Mouse (Mus musculus) liver, embryonic 11.5 days (tissue): ENCODE results near the gene Akr1c20. TPM values are rescaled to one million over a fixed set of nuclear protein-coding genes. Genes with fewer than 3 reads are reported as not detected.

Experiments
- ATAC-seq: fragments of 200-750 bp; cut with Nextera tagmentation; replicated peaks from 2 replicates; pipeline ENCODE4 v1.8.0; 2017; ENCODE audit warnings: moderate number of reproducible peaks, mild to moderate bottlenecking, moderate TSS enrichment, moderate library complexity; ENCODE audit not compliant: low FRiP score
- DNase-seq: peaks from one replicate; pipeline ENCODE4 v3.0.0-alpha.2; 2017; ENCODE audit warnings: low spot score
- H3K27ac ChIP-seq: fragments of 300-500 bp; sonication (generic); 2 replicates; pipeline ENCODE4 v1.5.1; 2014; ENCODE audit warnings: mild to moderate bottlenecking, low read depth, low read length, control low read depth
- H3K27me3 ChIP-seq: fragments of 300-500 bp; sonication (generic); replicated peaks from 2 replicates; pipeline ENCODE4 v1.6.1; 2014; ENCODE audit warnings: low read length, mixed read lengths; ENCODE audit not compliant: control insufficient read depth, insufficient read depth
- H3K36me3 ChIP-seq: fragments of 300-500 bp; sonication (generic); 2 replicates; pipeline ENCODE4 v1.6.1; 2014; ENCODE audit warnings: mild to moderate bottlenecking, low read length, moderate library complexity, mixed read lengths; ENCODE audit not compliant: control insufficient read depth, insufficient read depth
- H3K4me1 ChIP-seq: fragments of 300-500 bp; sonication (generic); replicated peaks from 2 replicates; pipeline ENCODE4 v1.6.1; 2014; ENCODE audit warnings: low read length, mixed read lengths; ENCODE audit not compliant: control insufficient read depth, insufficient read depth
- H3K4me2 ChIP-seq: fragments of 300-500 bp; sonication (generic); 2 replicates; pipeline ENCODE4 v1.6.1; 2014; ENCODE audit warnings: mild to moderate bottlenecking, control low read depth, moderate library complexity
- H3K4me3 ChIP-seq: fragments of 300-500 bp; sonication (generic); 2 replicates; pipeline ENCODE4 v1.5.1; 2014; ENCODE audit warnings: low read depth, low read length, control low read depth
- H3K9ac ChIP-seq: fragments of 300-500 bp; sonication (generic); 2 replicates; pipeline ENCODE4 v1.6.1; 2014; ENCODE audit warnings: low read depth, low read length, control low read depth
- H3K9me3 ChIP-seq: fragments of 300-500 bp; sonication (generic); 2 replicates; pipeline ENCODE4 v1.6.1; 2016; ENCODE audit warnings: low read length, inconsistent platforms, mixed read lengths; ENCODE audit not compliant: control insufficient read depth
- WGBS: fragments of 180-500 bp; shearing (Covaris S2); extraction: QIAGEN DNeasy Blood & Tissue Kit; methylation state at CpG from one replicate; pipeline ENCODE4 v1.1.7; 2014; 5-methylcytosine and 5-hydroxymethylcytosine counted together
- polyA plus RNA-seq: library from polyadenylated mRNA; unstranded; fragments of >200 nt; fragmentation: Nextera tagmentation; extraction: Ambion mirVana; gene quantifications from 2 replicates; pipeline ENCODE4 v1.2.1, GENCODE M21; 2014

Akr1c20 gene
- polyA plus RNA-seq = not detected in 2 replicates

DNA sequence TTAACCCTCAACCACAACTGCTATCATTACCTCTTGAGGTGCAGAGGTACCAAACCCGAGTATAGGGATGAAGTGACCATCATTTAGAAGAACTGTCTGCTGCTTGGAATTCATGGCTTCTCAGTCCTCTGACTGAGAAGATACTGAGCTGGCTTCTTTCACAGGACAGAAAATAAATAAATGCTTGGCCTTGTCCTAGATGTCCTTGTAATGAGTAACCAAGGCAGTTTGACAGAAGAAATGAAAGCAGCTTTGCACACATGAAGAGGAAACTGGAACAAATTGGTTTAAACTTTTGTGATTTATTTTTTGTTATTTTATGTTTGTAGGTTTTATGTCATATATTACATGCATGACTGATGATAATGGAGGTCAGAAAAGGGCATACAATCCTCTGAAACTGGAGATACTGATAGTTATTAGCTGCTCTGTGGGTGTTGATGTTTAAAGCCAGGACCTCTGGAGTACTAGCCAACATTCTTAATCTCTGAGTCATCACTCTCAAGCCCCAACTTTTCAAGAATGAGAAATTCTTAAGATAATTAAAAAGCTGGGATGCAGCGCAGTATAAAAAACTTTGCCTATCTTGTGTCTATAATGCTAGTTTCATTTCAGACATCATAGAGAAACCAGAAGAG lies at the start of gene Akr1c20:
Gene Akr1c20 (minus strand): TSS at position 145 of the 638 bp plus-strand sequence.
- no peaks in the 10 kb centered on the region for H3K27me3 ChIP-seq
- H3K36me3 ChIP-seq = no peaks in the 10 kb centered on the region
- H3K27ac ChIP-seq = no peak within 1 kb of the TSS
- no peak for DNase-seq
- H3K9me3 ChIP-seq = no peaks in the 10 kb centered on the region
- WGBS = 72% methylated on average over 2 of the region's 2 CpGs
- no peak for ATAC-seq
- no peak within 1 kb of the TSS for H3K9ac ChIP-seq
- no peaks in the 10 kb centered on the region for H3K4me1 ChIP-seq
- H3K4me2 ChIP-seq = no peak within 1 kb of the TSS
- no peak within 1 kb of the TSS for H3K4me3 ChIP-seq

DNA sequence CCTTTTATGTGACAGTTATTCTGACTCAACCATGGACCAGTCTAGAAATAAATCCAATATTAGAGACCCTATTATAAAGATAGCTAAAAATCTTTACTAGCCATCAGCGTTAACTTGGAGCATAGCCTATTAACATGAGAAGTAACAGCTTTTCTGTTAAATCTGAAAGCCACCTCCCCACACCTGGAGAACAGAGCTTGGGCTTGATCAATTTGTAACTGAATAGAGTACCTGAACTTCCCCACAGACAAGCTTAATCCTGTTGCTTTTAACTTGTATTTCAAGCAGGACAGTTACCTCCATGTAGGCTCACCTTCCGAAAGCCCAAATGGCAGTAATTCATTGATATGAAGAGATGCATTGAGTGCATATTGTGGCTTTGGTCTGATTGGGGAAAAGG lies 42.9 kb upstream of the Akr1c20 start:
- H3K4me3 ChIP-seq = no peak overlapping the region
- no peak overlapping the region for H3K9ac ChIP-seq
- ATAC-seq = no peak
- H3K9me3 ChIP-seq = no peaks in the 10 kb centered on the region
- WGBS = 77% methylated on average over 2 of the region's 2 CpGs
- no peak overlapping the region for H3K4me2 ChIP-seq
- no peak for DNase-seq
- H3K27me3 ChIP-seq = no peaks in the 10 kb centered on the region
- H3K27ac ChIP-seq = no peak overlapping the region
- no peaks in the 10 kb centered on the region for H3K4me1 ChIP-seq
- no peaks in the 10 kb centered on the region for H3K36me3 ChIP-seq

DNA sequence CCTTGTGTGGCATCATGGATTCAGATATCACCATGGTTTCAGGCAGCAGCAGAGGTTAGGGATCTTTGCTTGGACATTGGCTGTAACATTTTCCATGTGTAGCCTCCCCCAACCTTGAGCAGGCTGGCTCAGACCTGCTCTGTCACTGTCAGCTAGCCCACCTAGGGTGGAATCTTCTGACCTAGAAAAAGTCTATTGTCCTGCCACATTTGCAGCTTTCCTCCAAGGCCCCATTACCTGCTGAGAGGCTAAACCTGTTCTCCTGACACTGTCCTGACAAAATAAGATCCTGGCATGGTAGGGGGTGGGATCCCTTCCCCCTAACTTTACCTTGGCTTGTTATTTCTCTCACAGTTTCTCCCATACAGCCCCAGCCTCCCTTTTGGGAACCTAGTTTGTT lies 37.4 kb upstream of the Akr1c20 start:
- no peaks in the 10 kb centered on the region for H3K4me1 ChIP-seq
- no peak overlapping the region for H3K4me2 ChIP-seq
- H3K27ac ChIP-seq = no peak overlapping the region
- no peak overlapping the region for H3K4me3 ChIP-seq
- ATAC-seq = no peak
- H3K9ac ChIP-seq = no peak overlapping the region
- no peaks in the 10 kb centered on the region for H3K9me3 ChIP-seq
- H3K36me3 ChIP-seq = no peaks in the 10 kb centered on the region
- no peaks in the 10 kb centered on the region for H3K27me3 ChIP-seq
- DNase-seq = no peak

DNA sequence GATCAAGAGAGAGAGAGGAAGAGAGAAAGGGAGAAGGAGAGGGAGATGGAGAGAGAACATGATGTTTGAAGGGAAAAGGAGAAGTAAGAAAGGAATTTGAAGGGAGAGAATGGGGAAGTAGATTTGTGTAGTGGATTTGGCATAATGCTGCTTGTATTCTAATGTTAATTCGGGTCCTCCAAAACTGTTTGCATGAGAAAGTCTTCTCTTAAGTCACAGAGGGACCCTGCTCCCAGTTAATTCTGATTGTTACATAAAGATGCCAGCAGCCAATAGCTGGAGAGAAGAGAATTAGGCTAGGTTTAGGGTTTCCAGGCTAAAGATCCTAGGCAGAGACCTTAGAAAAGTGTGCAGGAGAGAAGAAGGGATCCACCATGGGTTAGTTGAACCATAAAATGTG lies 36.0 kb upstream of the Akr1c20 start:
- Histone ChIP-seq H3K27me3 (no peaks in the 10 kb centered on the region), H3K4me1 (no peaks in the 10 kb centered on the region), H3K36me3 (no peaks in the 10 kb centered on the region), H3K9ac (no peak overlapping the region), H3K27ac (no peak overlapping the region), H3K4me2 (no peak overlapping the region), H3K4me3 (no peak overlapping the region), H3K9me3 (no peaks in the 10 kb centered on the region)
- 64% methylated on average over 1 of the region's 1 CpGs for WGBS
- DNase-seq (no peak), ATAC-seq (no peak)

DNA sequence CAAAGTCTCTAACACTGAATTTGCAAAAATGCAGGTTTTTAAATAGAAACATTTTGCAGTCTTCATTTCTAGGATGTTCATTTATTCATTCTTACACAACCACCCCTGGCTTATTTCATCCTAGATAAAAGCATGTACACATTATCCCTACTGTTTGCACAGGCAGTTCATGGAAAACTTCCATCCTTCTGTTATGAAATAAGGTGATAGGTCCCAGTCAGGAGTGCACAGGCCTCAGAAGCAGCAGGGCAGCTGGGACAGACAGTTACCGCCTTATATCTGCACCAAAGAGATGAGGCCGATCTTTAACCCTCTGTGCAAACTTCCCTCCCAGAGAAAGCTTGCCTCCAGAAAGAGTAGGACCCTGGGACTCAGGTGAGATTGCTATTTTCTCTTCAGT lies 8.3 kb downstream of the Akr1c20 start:
- no peaks in the 10 kb centered on the region for H3K9me3 ChIP-seq
- H3K36me3 ChIP-seq = no peaks in the 10 kb centered on the region
- DNase-seq = no peak
- no peak overlapping the region for H3K4me3 ChIP-seq
- H3K4me1 ChIP-seq = no peaks in the 10 kb centered on the region
- no peak overlapping the region for H3K4me2 ChIP-seq
- no peaks in the 10 kb centered on the region for H3K27me3 ChIP-seq
- 81% methylated on average over 2 of the region's 2 CpGs for WGBS
- no peak for ATAC-seq
- H3K27ac ChIP-seq = no peak overlapping the region
- H3K9ac ChIP-seq = no peak overlapping the region

DNA sequence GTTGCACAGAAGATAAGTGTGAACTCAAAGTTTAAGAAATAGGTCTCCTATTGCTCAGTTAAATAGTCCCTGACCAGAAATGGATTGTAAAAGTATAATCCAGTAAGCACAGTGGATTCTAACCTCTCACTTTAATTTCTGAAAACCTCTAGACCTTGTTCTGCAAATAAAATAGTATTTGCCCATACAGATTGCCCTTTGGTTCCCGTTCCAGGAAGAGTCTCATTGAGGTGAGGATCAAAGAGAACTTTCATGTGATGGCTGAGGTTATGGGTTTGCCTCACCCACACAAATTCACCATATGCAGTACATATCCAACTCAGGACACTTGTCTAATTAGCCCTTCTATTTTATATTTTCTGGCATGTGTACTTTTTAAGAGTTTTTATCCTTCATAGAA lies 55.2 kb downstream of the Akr1c20 start:
- Histone ChIP-seq H3K36me3 (no peaks in the 10 kb centered on the region), H3K9me3 (no peaks in the 10 kb centered on the region), H3K27me3 (no peaks in the 10 kb centered on the region), H3K27ac (no peak overlapping the region), H3K4me3 (no peak overlapping the region), H3K4me1 (no peaks in the 10 kb centered on the region), H3K4me2 (no peak overlapping the region), H3K9ac (no peak overlapping the region)
- DNase-seq (no peak), ATAC-seq (no peak)
- 58% methylated on average over 1 of the region's 1 CpGs for WGBS

DNA sequence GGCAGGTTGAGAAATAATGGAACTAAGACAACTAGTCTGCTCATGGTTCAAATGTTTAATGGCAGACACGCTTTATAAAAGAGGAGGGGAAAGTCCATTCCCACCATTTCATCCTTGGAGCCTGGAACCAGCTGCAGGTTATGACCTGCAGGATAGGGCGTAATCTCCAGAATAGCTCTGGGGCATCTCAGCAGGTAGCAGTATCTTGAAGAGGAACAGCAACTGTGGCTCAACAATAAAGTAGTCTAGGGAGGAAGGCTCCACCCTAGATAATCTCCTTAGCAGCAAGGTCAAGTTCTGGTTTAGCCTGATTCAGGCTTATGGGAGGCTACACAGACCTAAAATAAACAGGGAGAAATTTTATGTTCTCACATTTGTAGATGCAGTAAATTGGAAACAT lies 57.5 kb downstream of the Akr1c20 start:
- H3K27me3 ChIP-seq = no peaks in the 10 kb centered on the region
- H3K4me2 ChIP-seq = no peak overlapping the region
- no peak for DNase-seq
- H3K36me3 ChIP-seq = no peaks in the 10 kb centered on the region
- H3K4me1 ChIP-seq = no peaks in the 10 kb centered on the region
- H3K4me3 ChIP-seq = no peak overlapping the region
- H3K9me3 ChIP-seq = no peaks in the 10 kb centered on the region
- ATAC-seq = no peak
- 75% methylated on average over 2 of the region's 2 CpGs for WGBS
- H3K9ac ChIP-seq = no peak overlapping the region
- no peak overlapping the region for H3K27ac ChIP-seq

Other genes with a start within 250 kb of the Akr1c20 start
- 16.7 and 17.8 TPM in 2 replicates for gene Akr1c12, start 243.9 kb downstream of the Akr1c20 start, polyA plus RNA-seq
- not detected in 2 replicates for gene Akr1c6, start 89.0 kb downstream of the Akr1c20 start, polyA plus RNA-seq
- not detected in 2 replicates for gene Akr1c21, start 50.7 kb upstream of the Akr1c20 start, polyA plus RNA-seq
- gene Akr1e1, start 85.8 kb upstream of the Akr1c20 start, polyA plus RNA-seq = 30.1 and 30.7 TPM in 2 replicates